Mouse (Mus musculus): ENCODE results near the gene Trmt10c.
"Not testable (repeated sequence)": the region's sequence is repeated elsewhere in the genome, so short reads cannot be mapped to it uniquely, and the experiment has no call there.

Trmt10c gene

GRCm38 (mm10) chr16:56048038-56048437 lies 10.4 kb upstream of the Trmt10c start, which contains the start of gene Senp7:
Gene Senp7, plus strand, starts transcription at chr16:56048338.
- DNase-seq (ENCODE audit: low spot score) = not testable (repeated sequence)

- DNase-seq (ENCODE audit: low spot score) = no peak
Measured at GRCm38 (mm10) chr16:56038090-56038489, 471 bp upstream of the Trmt10c start.

GRCm38 (mm10) chr16:56036501-56036900 lies 1.1 kb downstream of the Trmt10c start:
- no peak for DNase-seq (ENCODE audit: low spot score)

- no peak for DNase-seq (ENCODE audit: low spot score)
Measured at GRCm38 (mm10) chr16:56034566-56034965, 3.1 kb downstream of the Trmt10c start.

- peak; percentile 98 for DNase-seq (ENCODE audit: low spot score)
Measured at GRCm38 (mm10) chr16:56029661-56030082, 7.9 kb downstream of the Trmt10c start, which contains the start of gene Pcnp. Gene Pcnp, minus strand, starts transcription at chr16:56029739.

- peak; percentile 66 for DNase-seq (ENCODE audit: low spot score)
Measured at GRCm38 (mm10) chr16:56028722-56029551, 8.7 kb downstream of the Trmt10c start.

- no peak for DNase-seq (ENCODE audit: low spot score)
Measured at GRCm38 (mm10) chr16:56027854-56028629, 9.6 kb downstream of the Trmt10c start.

- no peak for DNase-seq (ENCODE audit: low spot score)
Measured at GRCm38 (mm10) chr16:56019660-56020059, 18.0 kb downstream of the Trmt10c start.

GRCm38 (mm10) chr16:56014076-56014475 lies 23.5 kb downstream of the Trmt10c start:
- no peak for DNase-seq (ENCODE audit: low spot score)

GRCm38 (mm10) chr16:56012789-56013743 lies 24.6 kb downstream of the Trmt10c start:
- DNase-seq (ENCODE audit: low spot score) = no peak

GRCm38 (mm10) chr16:56008862-56009261 lies 28.8 kb downstream of the Trmt10c start:
- no peak for DNase-seq (ENCODE audit: low spot score)

- DNase-seq (ENCODE audit: low spot score) = no peak
Measured at GRCm38 (mm10) chr16:56006798-56007197, 30.8 kb downstream of the Trmt10c start.

GRCm38 (mm10) chr16:55994235-55994634 lies 43.4 kb downstream of the Trmt10c start:
- no peak for DNase-seq (ENCODE audit: low spot score)

- no peak for DNase-seq (ENCODE audit: low spot score)
Measured at GRCm38 (mm10) chr16:55990311-55990710, 47.3 kb downstream of the Trmt10c start.

GRCm38 (mm10) chr16:55986001-55986400 lies 51.6 kb downstream of the Trmt10c start:
- no peak for DNase-seq (ENCODE audit: low spot score)

Data from urinary bladder, postnatal 14 days (tissue).